Mouse (Mus musculus) urinary bladder, postnatal 25 days (tissue): ENCODE results near the gene Enc1.
"Not testable (repeated sequence)": the region's sequence is repeated elsewhere in the genome, so short reads cannot be mapped to it uniquely, and the experiment has no call there.

Source experiments
- DNase-seq: peaks from one replicate; pipeline ENCODE4 v3.0.0; 2022; ENCODE audit warnings: low spot score

Gene Enc1

GRCm38 (mm10) chr13:97251736-97252135 lies 10.8 kb downstream of the Enc1 start:
- no peak for DNase-seq

- DNase-seq, result no peak
Measured at GRCm38 (mm10) chr13:97252469-97252868, 11.6 kb downstream of the Enc1 start.

DNA sequence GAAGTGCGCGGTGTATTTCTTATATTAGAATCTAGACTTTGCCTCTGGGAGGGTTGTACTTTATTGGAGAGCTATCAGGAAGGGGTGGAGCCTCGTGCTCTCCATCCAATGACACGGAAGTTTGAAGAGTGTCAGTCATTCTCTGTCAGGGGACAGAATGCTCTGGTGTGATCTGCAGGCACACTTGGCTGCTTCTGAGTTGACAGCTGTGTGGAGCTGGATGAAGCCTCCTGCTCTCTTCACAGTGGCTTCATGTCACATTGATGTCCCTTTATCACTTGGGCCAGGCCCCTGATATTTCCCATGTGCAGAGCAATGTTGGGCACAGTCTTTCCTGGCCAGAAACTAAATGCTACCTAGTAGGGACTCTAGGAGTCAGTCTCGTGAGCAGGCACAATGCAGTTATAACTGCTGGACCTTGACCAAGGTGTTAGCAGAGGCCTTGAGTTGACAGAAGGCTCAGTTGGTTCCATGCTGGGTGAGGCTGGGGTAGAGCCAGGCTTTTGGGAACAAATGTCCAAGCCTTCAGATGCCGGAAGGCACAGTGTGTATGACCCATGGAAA lies 12.6 kb downstream of the Enc1 start:
- no peak for DNase-seq

- DNase-seq, result no peak
Measured at GRCm38 (mm10) chr13:97253994-97254393, 13.1 kb downstream of the Enc1 start.

DNA sequence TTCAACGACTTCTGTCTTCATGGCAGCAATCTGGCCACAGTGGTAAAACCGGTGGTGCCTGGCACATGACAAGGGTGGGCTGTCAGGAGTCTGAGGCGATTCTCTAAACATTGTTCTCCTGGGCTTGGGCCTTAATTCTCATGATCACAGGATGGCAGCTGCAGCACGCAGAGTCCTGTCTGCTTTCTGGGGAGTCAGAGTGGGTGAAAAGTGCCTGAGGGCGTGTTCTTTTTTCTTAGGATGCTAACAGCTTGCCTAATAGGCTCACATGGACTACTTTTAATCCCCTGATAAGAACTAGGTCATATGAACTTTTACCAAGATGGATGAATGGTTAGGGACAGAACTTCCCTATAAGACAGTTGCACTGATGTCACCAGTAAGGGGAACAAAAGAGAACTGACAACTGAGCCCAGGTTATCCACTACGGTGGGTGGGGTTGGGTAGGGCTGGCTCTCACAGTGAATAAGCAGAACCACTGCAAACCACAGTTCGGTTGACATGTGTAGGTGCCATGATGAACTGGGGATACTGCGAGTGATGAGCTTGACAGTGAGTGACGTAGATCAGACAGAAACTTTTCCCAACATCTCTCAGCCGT lies 13.8 kb downstream of the Enc1 start:
- DNase-seq, result no peak

DNA sequence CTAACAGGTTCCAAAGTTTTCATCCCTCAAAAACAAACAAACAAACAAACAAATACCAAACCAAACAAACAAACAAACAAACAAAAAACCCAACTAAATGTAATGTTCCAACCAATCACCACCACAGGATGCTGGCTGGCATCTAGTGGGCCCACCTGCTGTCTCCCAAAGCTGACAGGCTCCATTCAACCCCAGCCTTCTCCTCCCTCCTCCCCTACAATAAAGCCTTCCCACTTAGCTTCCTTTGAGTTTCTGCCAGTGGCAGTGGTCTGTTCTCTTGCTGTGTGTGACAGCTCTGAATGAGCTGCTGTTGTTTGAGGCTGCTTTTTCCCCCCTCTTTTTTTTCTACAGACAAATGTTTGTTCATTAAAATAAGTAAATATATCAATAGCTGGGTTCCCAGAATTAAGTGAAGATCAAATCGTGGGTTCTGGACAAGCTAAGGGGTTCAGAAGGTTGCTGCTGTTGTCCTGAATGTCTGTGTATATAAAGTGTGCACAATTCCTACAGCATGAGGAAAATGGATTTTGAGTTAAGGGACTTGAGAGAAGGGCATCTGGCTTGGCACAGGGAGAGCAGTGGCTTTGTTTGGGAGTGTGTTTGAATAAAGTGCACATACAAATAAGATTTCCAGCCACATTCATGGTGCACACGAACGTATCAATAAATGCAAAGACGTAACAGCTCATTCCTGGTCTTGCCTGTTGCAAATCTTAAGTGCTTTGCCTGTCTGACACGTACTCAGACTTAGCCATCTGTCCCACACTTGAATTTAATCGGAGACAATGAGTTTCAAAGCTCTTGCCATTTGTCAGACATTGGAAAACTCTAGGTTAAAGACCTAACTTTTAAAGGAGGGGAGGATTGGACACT lies 15.3 kb downstream of the Enc1 start:
- no peak for DNase-seq

DNA sequence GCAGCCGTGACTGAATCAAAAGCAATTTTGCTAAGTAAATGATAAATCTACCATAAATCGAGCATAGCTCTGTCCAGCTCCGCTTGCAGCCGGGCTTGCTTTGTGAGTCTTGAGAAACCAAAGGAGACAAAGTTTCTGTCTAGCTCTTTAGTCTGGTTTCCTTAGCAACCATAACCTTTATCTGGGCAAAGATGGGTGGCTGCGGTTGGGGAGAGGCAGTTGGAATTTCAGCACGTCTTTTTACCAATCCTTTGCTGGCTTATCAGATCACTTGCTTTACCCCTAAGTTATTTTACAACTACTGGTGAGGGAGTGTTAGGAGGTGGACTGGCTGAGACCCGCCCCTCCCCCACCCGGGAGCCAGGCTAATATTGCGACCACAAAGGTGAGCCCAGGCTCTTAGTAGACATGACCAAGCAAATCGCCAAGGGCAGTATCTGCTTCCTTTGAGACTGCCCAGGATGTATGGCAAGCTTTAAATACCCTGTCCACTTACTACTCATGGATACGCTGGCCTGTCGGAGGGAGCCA lies 16.0 kb downstream of the Enc1 start:
- no peak for DNase-seq

- no peak for DNase-seq
Measured at GRCm38 (mm10) chr13:97259271-97259670, 18.4 kb downstream of the Enc1 start.

GRCm38 (mm10) chr13:97260456-97261180 lies 19.7 kb downstream of the Enc1 start:
- no peak for DNase-seq

DNA sequence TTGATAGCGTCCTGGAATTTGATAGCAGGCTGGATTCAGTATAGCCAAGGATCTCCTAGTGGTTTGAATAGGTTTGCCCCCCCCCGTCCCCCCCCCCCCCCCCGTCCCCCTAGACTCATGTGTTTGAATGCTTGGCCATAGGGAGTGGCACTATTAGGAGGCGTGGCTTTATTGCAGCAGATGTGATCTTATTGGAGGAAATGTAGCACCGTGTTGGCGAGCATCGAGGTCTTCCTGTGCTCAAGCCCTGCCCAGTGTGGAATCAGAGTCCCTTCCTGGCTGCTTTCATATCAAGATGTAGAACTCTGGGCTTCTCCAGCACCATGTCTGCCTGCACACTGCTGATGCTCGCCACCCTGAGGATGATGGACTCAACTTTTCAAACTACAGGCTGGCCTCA lies 20.6 kb downstream of the Enc1 start:
- no peak for DNase-seq

GRCm38 (mm10) chr13:97262676-97263075 lies 21.8 kb downstream of the Enc1 start:
- DNase-seq, result no peak

DNA sequence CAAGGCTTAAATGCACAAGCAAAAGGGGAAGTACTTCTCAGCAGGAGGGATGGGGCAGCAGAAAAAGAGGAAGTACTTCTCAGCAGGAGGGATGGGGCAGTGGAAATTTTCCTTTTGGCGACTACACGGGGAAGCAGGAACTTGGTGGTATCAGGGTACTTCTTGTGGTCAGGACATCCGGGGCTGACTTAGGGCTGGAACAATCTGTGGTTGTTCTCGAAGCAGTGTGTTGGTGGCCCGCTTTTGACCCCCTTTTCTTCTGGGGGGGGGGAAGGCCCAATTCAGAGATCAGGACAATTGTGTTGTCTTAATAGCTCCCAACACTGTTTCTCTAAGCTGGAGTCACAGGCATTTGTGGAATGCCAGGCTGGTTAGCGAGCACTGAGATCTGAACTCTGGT lies 24.6 kb downstream of the Enc1 start:
- DNase-seq, result not testable (repeated sequence)

GRCm38 (mm10) chr13:97270723-97271122 lies 29.8 kb downstream of the Enc1 start:
- DNase-seq, result no peak

DNA sequence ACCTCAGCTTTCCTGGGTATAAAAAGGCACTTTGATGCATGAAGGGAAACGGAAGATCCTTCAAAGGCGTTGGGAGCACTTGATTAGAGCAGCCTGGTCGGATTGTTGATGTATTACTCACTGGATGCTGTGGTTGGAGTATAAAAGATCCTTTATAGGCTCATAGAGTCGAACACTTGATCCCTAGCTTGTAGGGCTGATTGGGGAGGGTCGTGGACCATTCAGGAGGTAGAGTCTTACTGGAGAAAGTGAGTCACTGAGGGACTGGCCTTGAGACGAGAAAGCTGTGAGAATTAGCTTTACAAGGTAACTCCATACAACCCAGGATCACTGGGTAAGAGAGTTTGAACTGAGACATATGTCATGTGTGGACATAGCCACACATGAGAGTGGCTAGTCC lies 30.7 kb downstream of the Enc1 start:
- no peak for DNase-seq

- no peak for DNase-seq
Measured at GRCm38 (mm10) chr13:97274757-97275156, 33.9 kb downstream of the Enc1 start.

- DNase-seq, result no peak
Measured at GRCm38 (mm10) chr13:97275482-97275881, 34.6 kb downstream of the Enc1 start.

DNA sequence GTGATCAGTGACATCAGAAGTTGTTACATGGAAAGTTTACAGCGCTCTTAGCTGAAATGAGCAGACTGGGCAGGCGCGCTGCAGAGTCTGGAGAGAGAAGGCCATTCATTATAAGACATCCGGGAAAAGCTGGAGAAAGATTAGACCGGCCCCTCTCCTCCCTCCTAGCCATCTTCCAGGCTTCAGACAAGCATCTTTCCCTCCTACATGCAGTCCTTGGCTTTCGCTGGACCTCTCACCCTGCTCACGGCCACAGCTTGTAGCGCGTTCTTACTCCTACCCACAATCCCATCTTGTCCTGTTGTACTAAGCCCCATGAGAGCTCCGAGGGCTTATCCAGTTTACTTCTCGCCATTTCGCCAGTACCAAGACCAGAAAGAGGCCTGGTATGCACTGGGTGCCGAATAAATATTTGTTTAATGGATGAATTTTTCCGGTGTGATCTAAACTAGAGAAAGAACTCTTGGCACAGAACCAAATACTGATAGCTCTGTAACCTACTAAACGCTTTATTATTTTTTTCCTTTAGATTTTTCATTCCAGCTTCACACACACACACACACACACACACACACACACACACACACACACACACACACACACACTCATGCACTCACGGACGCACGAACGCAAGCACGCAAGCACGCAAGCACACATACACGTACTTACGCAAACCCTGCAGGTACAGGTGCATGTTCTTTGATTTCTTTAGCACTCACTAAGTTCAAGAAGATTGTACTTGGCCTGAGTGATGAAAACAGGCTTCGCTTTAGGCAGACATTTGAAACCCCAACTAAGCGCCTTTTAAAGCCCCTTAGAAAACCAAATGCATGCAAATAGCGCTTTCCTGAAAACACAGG lies 41.4 kb downstream of the Enc1 start:
- DNase-seq, result no peak

DNA sequence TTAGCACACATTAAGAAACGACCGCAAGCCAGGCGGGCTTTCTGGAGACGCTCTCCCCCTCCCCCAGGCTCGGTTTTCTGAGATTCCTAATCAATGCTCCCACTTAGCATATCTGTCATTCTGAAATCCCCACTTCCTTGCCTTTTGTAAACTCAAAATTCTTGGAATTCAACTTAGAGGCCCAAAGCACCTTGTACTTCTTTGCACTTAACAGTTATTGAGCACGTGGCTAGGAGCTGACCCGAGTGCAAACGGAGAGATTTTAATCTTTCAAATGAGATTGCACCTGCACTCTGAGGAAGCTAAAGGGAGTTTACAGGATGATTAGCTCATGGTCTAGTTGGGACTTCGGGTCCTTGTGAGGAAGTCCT lies 42.0 kb downstream of the Enc1 start:
- DNase-seq, result no peak

- no peak for DNase-seq
Measured at GRCm38 (mm10) chr13:97287046-97287445, 46.1 kb downstream of the Enc1 start.

DNA sequence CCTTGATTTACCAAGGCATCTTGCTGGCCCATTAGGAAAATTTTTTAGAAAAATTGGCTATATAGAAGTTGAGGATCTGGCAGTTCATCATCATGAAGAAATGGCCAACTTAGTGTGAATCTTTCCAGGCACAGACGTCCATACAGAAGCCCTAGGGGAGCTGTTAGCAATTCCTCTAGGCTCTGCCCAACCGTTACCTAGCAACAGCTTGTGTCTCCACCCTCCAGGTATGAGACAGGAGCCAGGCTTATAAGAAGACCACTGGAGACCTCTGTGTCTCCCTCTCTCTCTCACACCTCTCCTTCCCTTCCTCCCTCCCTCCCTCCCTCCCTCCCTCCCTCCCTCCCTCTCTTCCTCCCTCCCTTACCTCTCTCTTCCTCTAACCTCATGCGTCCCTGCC lies 49.8 kb downstream of the Enc1 start:
- DNase-seq, result no peak

- DNase-seq, result no peak
Measured at GRCm38 (mm10) chr13:97291354-97291753, 50.4 kb downstream of the Enc1 start.

GRCm38 (mm10) chr13:97292026-97292425 lies 51.1 kb downstream of the Enc1 start:
- no peak for DNase-seq
